Mouse (Mus musculus) MEL (cell line): ENCODE data around the gene Gm17018. TPM values are rescaled to one million over a fixed set of nuclear protein-coding genes. Genes with fewer than 3 reads are reported as not detected.

Experiments used
- DNase-seq: peaks from one replicate; pipeline ENCODE4 v3.0.0; 2011; ENCODE audit warnings: low read depth, low spot score
- H3K27ac ChIP-seq: 2 replicates; pipeline ENCODE4 v1.5.1; 2012; ENCODE audit warnings: low read depth, mild to moderate bottlenecking, control low read depth, low read length, moderate library complexity; ENCODE audit not compliant: control insufficient read depth
- H3K27me3 ChIP-seq, 2 experiments: fragments of 150-350 bp in 1 of 2; sonication (generic) in 1 of 2; 2 replicates each; pipeline ENCODE4 v1.6.1; 2012; ENCODE audit warnings: low read length in 2 of 2, mild to moderate bottlenecking in 2 of 2, improper control_type of control experiment in 1 of 2, moderate library complexity in 1 of 2; ENCODE audit not compliant: insufficient read depth in 2 of 2, control insufficient read depth in 1 of 2
- H3K36me3 ChIP-seq, 2 experiments: 2 replicates each; pipeline ENCODE4 v1.6.1; 2012 to 2014; ENCODE audit warnings: low read length in 2 of 2, improper control_type of control experiment in 1 of 2, inconsistent platforms in 1 of 2, mild to moderate bottlenecking in 1 of 2; ENCODE audit not compliant: insufficient read depth in 2 of 2, control insufficient read depth in 1 of 2
- H3K4me1 ChIP-seq, 2 experiments: fragments of 150-350 bp in 1 of 2; sonication (generic) in 1 of 2; 2 replicates each; pipeline ENCODE4 v1.6.1; 2012; ENCODE audit warnings: low read length in 2 of 2, improper control_type of control experiment in 1 of 2, mild to moderate bottlenecking in 1 of 2; ENCODE audit not compliant: insufficient read depth in 2 of 2, control insufficient read depth in 1 of 2
- H3K4me3 ChIP-seq, 2 experiments: fragments of 150-350 bp in 1 of 2; sonication (generic) in 1 of 2; 2 replicates each; pipeline ENCODE4 v1.5.1; 2012; ENCODE audit warnings: low read depth in 2 of 2, low read length in 2 of 2, mild to moderate bottlenecking in 2 of 2, moderate library complexity in 2 of 2, control low read depth in 1 of 2, improper control_type of control experiment in 1 of 2; ENCODE audit not compliant: control insufficient read depth in 1 of 2, insufficient read depth in 1 of 2
- H3K79me2 ChIP-seq: 2 replicates; pipeline ENCODE4 v1.6.1; 2012; ENCODE audit warnings: mild to moderate bottlenecking, low read length, moderate library complexity; ENCODE audit not compliant: control insufficient read depth, poor library complexity, insufficient read depth
- H3K9ac ChIP-seq: 2 replicates; pipeline ENCODE4 v1.6.1; 2012; ENCODE audit warnings: low read depth, mild to moderate bottlenecking, control low read depth, low read length, moderate library complexity; ENCODE audit not compliant: control insufficient read depth, poor library complexity, severe bottlenecking
- H3K9me3 ChIP-seq: fragments of 150-350 bp; sonication (generic); replicated peaks from 2 replicates; pipeline ENCODE4 v1.6.1; 2012; ENCODE audit warnings: mild to moderate bottlenecking, low read length, improper control_type of control experiment, moderate library complexity; ENCODE audit not compliant: insufficient read depth
- BHLHE40 ChIP-seq: IDR thresholded peaks from 2 replicates; pipeline ENCODE4 v1.6.1; 2012; ENCODE audit warnings: low read depth, mild to moderate bottlenecking, inconsistent platforms, low read length, improper control_type of control experiment, borderline replicate concordance
- CHD1 ChIP-seq: IDR thresholded peaks from 2 replicates; pipeline ENCODE4 v1.6.1; 2012; ENCODE audit warnings: low read depth, mild to moderate bottlenecking, inconsistent platforms, low read length, improper control_type of control experiment
- CTCF ChIP-seq, 3 experiments: IDR thresholded peaks in 2 of 3; conservative IDR thresholded peaks in 1 of 3; 2 replicates each; pipeline ENCODE4 v1.5.1; 2011 to 2012; ENCODE audit warnings: low read length in 3 of 3, low read depth in 2 of 3, mild to moderate bottlenecking in 2 of 3, improper control_type of control experiment in 1 of 3, inconsistent platforms in 1 of 3, mixed read lengths in 1 of 3, moderate library complexity in 1 of 3; ENCODE audit not compliant: control insufficient read depth in 1 of 3, insufficient read depth in 1 of 3, poor library complexity in 1 of 3, severe bottlenecking in 1 of 3
- E2F4 ChIP-seq: IDR thresholded peaks from 2 replicates; pipeline ENCODE4 v1.6.1; 2011; ENCODE audit warnings: low read depth, low read length, improper control_type of control experiment, borderline replicate concordance
- ELF1 ChIP-seq: IDR thresholded peaks from 2 replicates; pipeline ENCODE4 v1.6.1; 2014; ENCODE audit warnings: low read depth, mild to moderate bottlenecking, inconsistent platforms, low read length, improper control_type of control experiment, moderate library complexity
- EP300 ChIP-seq, 2 experiments: IDR thresholded peaks; 2 replicates each; pipeline ENCODE4 v1.6.1; 2011; ENCODE audit warnings: improper control_type of control experiment in 2 of 2, low read length in 2 of 2, low read depth in 1 of 2, mild to moderate bottlenecking in 1 of 2
- ETS1 ChIP-seq: IDR thresholded peaks from 2 replicates; pipeline ENCODE4 v1.6.1; 2012; ENCODE audit warnings: low read depth, mild to moderate bottlenecking, inconsistent platforms, low read length, improper control_type of control experiment, moderate library complexity
- GABPA ChIP-seq: IDR thresholded peaks from 2 replicates; pipeline ENCODE4 v1.6.1; 2012; ENCODE audit warnings: low read depth, mild to moderate bottlenecking, inconsistent platforms, low read length, improper control_type of control experiment, moderate library complexity
- HCFC1 ChIP-seq: IDR thresholded peaks from 2 replicates; pipeline ENCODE4 v1.6.1; 2012; ENCODE audit warnings: low read depth, mild to moderate bottlenecking, inconsistent platforms, low read length, improper control_type of control experiment, moderate library complexity
- JUND ChIP-seq: IDR thresholded peaks from 2 replicates; pipeline ENCODE4 v1.6.1; 2011; ENCODE audit warnings: low read depth, mild to moderate bottlenecking, improper control_type of control experiment, low read length
- KAT2A ChIP-seq: conservative IDR thresholded peaks from 2 replicates; pipeline ENCODE4 v1.6.1; 2012; ENCODE audit warnings: low read depth, low read length, improper control_type of control experiment, inconsistent platforms
- MAFK ChIP-seq: IDR thresholded peaks from 2 replicates; pipeline ENCODE4 v1.6.1; 2011; ENCODE audit warnings: low read depth, mild to moderate bottlenecking, low read length, improper control_type of control experiment, borderline replicate concordance
- MAX ChIP-seq: IDR thresholded peaks from 2 replicates; pipeline ENCODE4 v1.6.1; 2011; ENCODE audit warnings: low read length, improper control_type of control experiment
- MAZ ChIP-seq: IDR thresholded peaks from 2 replicates; pipeline ENCODE4 v1.6.1; 2012; ENCODE audit warnings: low read depth, mild to moderate bottlenecking, inconsistent platforms, low read length, improper control_type of control experiment
- MEF2A ChIP-seq: IDR thresholded peaks from 2 replicates; pipeline ENCODE4 v1.6.1; 2014; ENCODE audit warnings: low read depth, mild to moderate bottlenecking, inconsistent platforms, low read length, improper control_type of control experiment; ENCODE audit not compliant: poor library complexity, insufficient replicate concordance, severe bottlenecking; ENCODE audit errors: extremely low read depth
- MXI1 ChIP-seq: IDR thresholded peaks from 2 replicates; pipeline ENCODE4 v1.6.1; 2011; ENCODE audit warnings: mild to moderate bottlenecking, low read depth, low read length, improper control_type of control experiment
- MYB ChIP-seq: IDR thresholded peaks from 2 replicates; pipeline ENCODE4 v1.6.1; 2011; ENCODE audit warnings: mild to moderate bottlenecking, low read depth, low read length, improper control_type of control experiment
- MYC ChIP-seq: IDR thresholded peaks from 2 replicates; pipeline ENCODE4 v1.6.1; 2011; ENCODE audit warnings: low read depth, mild to moderate bottlenecking, low read length, improper control_type of control experiment, moderate library complexity
- NELFE ChIP-seq: IDR thresholded peaks from 2 replicates; pipeline ENCODE4 v1.6.1; 2011; ENCODE audit warnings: low read depth, low read length, improper control_type of control experiment
- NRF1 ChIP-seq: IDR thresholded peaks from 2 replicates; pipeline ENCODE4 v1.6.1; 2014; ENCODE audit warnings: low read depth, mild to moderate bottlenecking, inconsistent platforms, low read length, improper control_type of control experiment, moderate library complexity; ENCODE audit not compliant: poor library complexity, insufficient read depth, severe bottlenecking
- POLR2A ChIP-seq, 2 experiments: IDR thresholded peaks; 2 replicates each; pipeline ENCODE4 v1.6.1; 2011 to 2012; ENCODE audit warnings: low read length in 2 of 2, mild to moderate bottlenecking in 2 of 2, control low read depth in 1 of 2, improper control_type of control experiment in 1 of 2, low read depth in 1 of 2, moderate library complexity in 1 of 2; ENCODE audit not compliant: control insufficient read depth in 1 of 2, insufficient read depth in 1 of 2, poor library complexity in 1 of 2
- POLR2AphosphoS2 ChIP-seq: IDR thresholded peaks from 2 replicates; pipeline ENCODE4 v1.6.1; 2011; ENCODE audit warnings: low read length, improper control_type of control experiment
- POLR2AphosphoS5 ChIP-seq: IDR thresholded peaks from 2 replicates; pipeline ENCODE4 v1.6.1; 2012; ENCODE audit warnings: low read depth, borderline replicate concordance, mild to moderate bottlenecking, inconsistent platforms, low read length, moderate library complexity, mixed read lengths
- RAD21 ChIP-seq: IDR thresholded peaks from 2 replicates; pipeline ENCODE4 v1.6.1; 2011; ENCODE audit warnings: mild to moderate bottlenecking, low read depth, low read length, improper control_type of control experiment
- SIN3A ChIP-seq: IDR thresholded peaks from 2 replicates; pipeline ENCODE4 v1.6.1; 2012; ENCODE audit warnings: low read length, improper control_type of control experiment, inconsistent platforms
- TAL1 ChIP-seq: IDR thresholded peaks from 2 replicates; pipeline ENCODE4 v1.6.1; 2012; ENCODE audit warnings: mild to moderate bottlenecking, inconsistent platforms, low read length, moderate library complexity, mixed read lengths
- TCF12 ChIP-seq: IDR thresholded peaks from 2 replicates; pipeline ENCODE4 v1.6.1; 2014; ENCODE audit warnings: low read depth, mild to moderate bottlenecking, inconsistent platforms, low read length, improper control_type of control experiment, moderate library complexity
- UBTF ChIP-seq: IDR thresholded peaks from 2 replicates; pipeline ENCODE4 v1.6.1; 2012; ENCODE audit warnings: low read depth, mild to moderate bottlenecking, inconsistent platforms, low read length, improper control_type of control experiment, moderate library complexity, borderline replicate concordance; ENCODE audit not compliant: insufficient read depth
- USF1 ChIP-seq: IDR thresholded peaks from 2 replicates; pipeline ENCODE4 v1.6.1; 2014; ENCODE audit warnings: low read depth, mild to moderate bottlenecking, inconsistent platforms, low read length, improper control_type of control experiment, moderate library complexity
- USF2 ChIP-seq, 2 experiments: IDR thresholded peaks; 2 replicates each; pipeline ENCODE4 v1.6.1; 2011 to 2012; ENCODE audit warnings: improper control_type of control experiment in 2 of 2, low read length in 2 of 2, borderline replicate concordance in 1 of 2, inconsistent platforms in 1 of 2, low read depth in 1 of 2, mild to moderate bottlenecking in 1 of 2; ENCODE audit not compliant: insufficient read depth in 1 of 2
- ZC3H11A ChIP-seq: IDR thresholded peaks from 2 replicates; pipeline ENCODE4 v1.6.1; 2012; ENCODE audit warnings: low read depth, mild to moderate bottlenecking, inconsistent platforms, low read length, improper control_type of control experiment
- ZMIZ1 ChIP-seq: IDR thresholded peaks from 2 replicates; pipeline ENCODE4 v1.6.1; 2012; ENCODE audit warnings: low read depth, mild to moderate bottlenecking, inconsistent platforms, low read length, improper control_type of control experiment, moderate library complexity
- ZNF384 ChIP-seq: IDR thresholded peaks from 2 replicates; pipeline ENCODE4 v1.6.1; 2012; ENCODE audit warnings: low read depth, mild to moderate bottlenecking, inconsistent platforms, low read length, improper control_type of control experiment
- polyA plus RNA-seq, 2 experiments: library from polyadenylated mRNA; stranded (reverse) in 1 of 2; unstranded in 1 of 2; fragments of >175 nt in 1 of 2; fragments of >200 nt in 1 of 2; gene quantifications; 2 replicates each; pipeline versions ENCODE4 v1.2.1 to v1.2.4; 2012; ENCODE audit warnings: low replicate concordance in 2 of 2, low read depth in 1 of 2; ENCODE audit not compliant: insufficient read length in 2 of 2, insufficient read depth in 1 of 2, missing spikeins in 1 of 2
- total RNA-seq: library from RNA; depleted of rRNA; stranded (reverse); fragments of 300-350 nt; gene quantifications from 2 replicates; pipeline ENCODE4 v1.2.3, GENCODE M21; 2012

Gm17018 gene
- total and polyA plus RNA-seq, 3 experiments, result 34.9 to 62.6 TPM; not detected in 1

- TF ChIP-seq E2F4 (no peak; the same call in 1 of the 2 replicates), POLR2AphosphoS2 (no peak), KAT2A (peak; percentile 81), POLR2A (IDR thresholded peaks at IDR 0.05; ENCODE audit: control insufficient read depth in 1 of 2, insufficient read depth in 1 of 2, low read depth in 1 of 2, low read length in 2 of 2, poor library complexity in 1 of 2) (peak; percentile 51 to 72; a peak in 3 of 4 replicates), MAX (peak; percentile 11; the same call in 1 of the 2 replicates)
Observed at GRCm38 (mm10) chr19:45560153-45560890, at the start of gene Gm17018, which contains the start of gene Poll (continued).

GRCm38 (mm10) chr19:45510680-45511079 lies 49.7 kb upstream of the Gm17018 start:
- H3K9ac ChIP-seq, result no peak overlapping the region
- no peak overlapping the region; the same call in 1 of the 2 replicates for H3K27ac ChIP-seq
- H3K79me2 ChIP-seq, result no peaks in the 10 kb centered on the region
- H3K27me3 ChIP-seq, result no peaks in the 10 kb centered on the region
- H3K9me3 ChIP-seq, result no peaks in the 10 kb centered on the region
- no peak overlapping the region for H3K4me3 ChIP-seq
- peaks cover under 1 to 16% of the 10 kb centered on the region in 2 experiments for H3K36me3 ChIP-seq
- peak; percentile 43 for DNase-seq
- peaks cover 8 to 13% of the 10 kb centered on the region in 2 experiments for H3K4me1 ChIP-seq
- no peak for TF ChIP-seq USF1
- TF ChIP-seq MYC, result no peak
- TF ChIP-seq RAD21, result no peak
- TF ChIP-seq TCF12, result peak; percentile 87
- TF ChIP-seq CHD1, result no peak
- peak; percentile 42; the same call in 1 of the 2 replicates for TF ChIP-seq ETS1
- TF ChIP-seq ELF1, result no peak
- TF ChIP-seq MAZ, result no peak
- no peak for TF ChIP-seq USF2 (IDR thresholded peaks at IDR 0.05; ENCODE audit: borderline replicate concordance in 1 of 2, insufficient read depth in 1 of 2, low read depth in 1 of 2, low read length in 2 of 2)
- TF ChIP-seq MAFK, result no peak
- no peak for TF ChIP-seq GABPA
- peak; percentile 44; the same call in 1 of the 2 replicates for TF ChIP-seq SIN3A
- no peak for TF ChIP-seq JUND
- no peak for TF ChIP-seq HCFC1
- no peak for TF ChIP-seq NELFE
- no peak for TF ChIP-seq POLR2AphosphoS5
- TF ChIP-seq MEF2A, result peak; percentile 70; the same call in 1 of the 2 replicates
- TF ChIP-seq NRF1, result no peak
- no peak for TF ChIP-seq MYB
- peak; percentile 74 to 76 for TF ChIP-seq EP300 (IDR thresholded peaks at IDR 0.05; ENCODE audit: low read depth in 1 of 2, low read length in 2 of 2)
- TF ChIP-seq CTCF (IDR thresholded peaks at IDR 0.05 in 2 of 3, conservative IDR thresholded peaks at IDR 0.05 in 1 of 3; ENCODE audit: control insufficient read depth in 1 of 3, insufficient read depth in 1 of 3, low read depth in 2 of 3, low read length in 3 of 3, poor library complexity in 1 of 3, severe bottlenecking in 1 of 3), result no peak
- no peak for TF ChIP-seq MXI1
- TF ChIP-seq E2F4, result no peak
- no peak for TF ChIP-seq ZNF384
- TF ChIP-seq ZC3H11A, result no peak
- no peak for TF ChIP-seq ZMIZ1
- no peak for TF ChIP-seq KAT2A
- no peak for TF ChIP-seq UBTF
- no peak for TF ChIP-seq TAL1
- TF ChIP-seq POLR2A (IDR thresholded peaks at IDR 0.05; ENCODE audit: control insufficient read depth in 1 of 2, insufficient read depth in 1 of 2, low read depth in 1 of 2, low read length in 2 of 2, poor library complexity in 1 of 2), result no peak
- TF ChIP-seq BHLHE40, result no peak
